Mouse (Mus musculus) heart, embryonic 12.5 days (tissue): ENCODE measurements around the gene Gpx8. TPM values are rescaled to one million over a fixed set of nuclear protein-coding genes. Genes with fewer than 3 reads are reported as not detected.

Experiments
- ATAC-seq: fragments of 200-750 bp; cut with Nextera tagmentation; 2 replicates; pipeline ENCODE4 v1.8.0; 2017; ENCODE audit warnings: moderate TSS enrichment, moderate library complexity; ENCODE audit not compliant: insufficient number of reproducible peaks, low FRiP score
- H3K27ac ChIP-seq: fragments of 300-500 bp; sonication (generic); 2 replicates; pipeline ENCODE4 v1.5.1; 2016; ENCODE audit warnings: mild to moderate bottlenecking, moderate library complexity; ENCODE audit not compliant: poor library complexity, severe bottlenecking
- H3K27me3 ChIP-seq: fragments of 300-500 bp; sonication (generic); replicated peaks from 2 replicates; pipeline ENCODE4 v1.6.1; 2016; ENCODE audit warnings: mild to moderate bottlenecking, moderate library complexity
- H3K36me3 ChIP-seq: fragments of 300-500 bp; sonication (generic); 2 replicates; pipeline ENCODE4 v1.6.1; 2016; ENCODE audit warnings: mild to moderate bottlenecking, moderate library complexity
- H3K4me1 ChIP-seq: fragments of 300-500 bp; sonication (generic); replicated peaks from 2 replicates; pipeline ENCODE4 v1.6.1; 2016; ENCODE audit warnings: mild to moderate bottlenecking
- H3K4me2 ChIP-seq: fragments of 300-500 bp; sonication (generic); 2 replicates; pipeline ENCODE4 v1.6.1; 2016; ENCODE audit warnings: mild to moderate bottlenecking, moderate library complexity
- H3K4me3 ChIP-seq: fragments of 300-500 bp; sonication (generic); 2 replicates; pipeline ENCODE4 v1.5.1; 2016; ENCODE audit warnings: mild to moderate bottlenecking
- H3K9ac ChIP-seq: fragments of 300-500 bp; sonication (generic); 2 replicates; pipeline ENCODE4 v1.6.1; 2016; ENCODE audit warnings: mild to moderate bottlenecking, moderate library complexity
- H3K9me3 ChIP-seq: fragments of 300-500 bp; sonication (generic); replicated peaks from 2 replicates; pipeline ENCODE4 v1.6.1; 2016; ENCODE audit warnings: mild to moderate bottlenecking, moderate library complexity
- WGBS: fragments of 180-500 bp; shearing (Covaris S2); methylation state at CpG from one replicate; pipeline ENCODE4 v1.1.7; 2016; 5-methylcytosine and 5-hydroxymethylcytosine counted together
- polyA plus RNA-seq: library from polyadenylated mRNA; unstranded; fragments of >200 nt; fragmentation: Nextera tagmentation; extraction: Ambion mirVana; gene quantifications from 2 replicates; pipeline ENCODE4 v1.2.1, GENCODE M21; 2016

Gene Gpx8
- polyA plus RNA-seq, 1 experiment from 2014 or later, result 142 TPM

DNA sequence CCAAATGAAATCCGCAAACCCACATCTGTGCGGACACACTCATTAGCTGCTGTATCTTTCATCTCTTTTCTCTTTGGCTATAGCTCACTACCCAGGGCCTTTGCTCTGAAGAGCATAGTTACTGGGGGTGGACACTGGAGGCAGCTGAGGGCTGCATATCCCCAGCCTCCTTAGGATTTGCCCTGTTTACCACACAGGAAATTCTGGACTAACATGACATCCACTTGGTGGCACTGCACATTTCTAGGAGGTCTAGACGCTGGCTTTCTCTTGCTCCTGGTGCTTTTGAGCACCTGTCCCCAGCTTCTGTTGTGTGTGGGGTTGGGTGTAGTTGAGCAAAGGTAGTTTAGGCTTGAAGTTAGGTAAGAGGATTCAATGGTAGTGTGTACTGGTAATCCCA, 1.4 kb upstream of the Gpx8 start:
- no peak for ATAC-seq
- Histone ChIP-seq H3K9me3 (no peaks in the 10 kb centered on the region), H3K9ac (no peak overlapping the region), H3K27ac (no peak overlapping the region), H3K36me3 (peaks cover 7% of the 10 kb centered on the region), H3K4me3 (no peak overlapping the region), H3K27me3 (no peaks in the 10 kb centered on the region), H3K4me1 (peaks cover 4% of the 10 kb centered on the region; the same call in 1 of the 2 replicates), H3K4me2 (no peak overlapping the region)
- 69% methylated on average over 3 of the region's 3 CpGs for WGBS

DNA sequence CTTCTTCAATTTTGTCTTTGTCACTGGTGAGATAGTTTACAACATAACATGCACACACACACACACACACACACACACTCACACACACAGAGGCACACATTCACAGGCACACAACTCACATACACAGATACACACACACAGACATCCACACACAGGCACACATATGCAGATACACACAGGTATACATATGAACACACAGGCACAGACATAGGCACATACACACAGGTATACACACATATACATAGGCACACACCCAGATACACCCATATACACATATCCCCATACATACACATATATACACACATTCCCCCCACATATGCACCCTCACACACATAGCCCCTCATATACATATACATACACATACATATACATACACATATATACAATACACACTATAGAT, 808 bp upstream of the Gpx8 start:
- H3K4me2 ChIP-seq, result no peak overlapping the region
- no peak for ATAC-seq
- no peak overlapping the region for H3K27ac ChIP-seq
- H3K9me3 ChIP-seq, result no peaks in the 10 kb centered on the region
- H3K4me1 ChIP-seq, result peaks cover 4% of the 10 kb centered on the region; the same call in 1 of the 2 replicates
- H3K4me3 ChIP-seq, result no peak overlapping the region
- H3K9ac ChIP-seq, result no peak overlapping the region
- H3K36me3 ChIP-seq, result peaks cover 12% of the 10 kb centered on the region
- H3K27me3 ChIP-seq, result no peaks in the 10 kb centered on the region

DNA sequence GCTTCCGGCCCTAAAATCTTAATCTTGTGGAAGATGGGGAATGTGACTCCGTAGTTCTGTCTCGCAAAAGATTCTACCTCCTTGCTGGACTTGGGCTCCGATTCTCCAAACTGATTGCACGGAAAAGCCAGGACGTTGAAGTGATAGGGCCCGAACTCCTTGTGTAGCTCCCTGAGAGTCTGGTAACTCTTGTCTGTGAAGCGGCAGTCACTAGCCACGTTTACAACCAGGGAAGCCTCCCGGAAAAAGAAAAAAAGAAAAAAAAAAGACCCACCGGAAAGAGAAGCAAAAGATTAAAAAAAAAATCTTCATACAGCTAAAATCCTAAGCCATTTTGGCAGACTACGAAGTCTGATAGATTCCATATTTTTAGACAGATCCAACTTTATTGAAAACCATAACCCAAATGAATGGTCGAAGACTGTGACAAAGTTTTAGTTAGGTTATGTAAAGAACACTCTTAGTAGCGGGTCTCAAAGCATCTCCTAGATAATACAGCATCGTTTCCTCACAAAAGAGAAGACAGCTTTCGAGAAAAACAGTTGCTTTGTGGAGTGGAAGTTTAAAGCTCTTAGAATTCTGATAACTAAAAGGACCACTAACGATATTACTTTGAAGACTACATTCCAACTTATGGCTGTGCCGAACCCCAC, 626 bp downstream of the Gpx8 start:
- peak overlapping the region; percentile 56 for H3K4me3 ChIP-seq
- no peaks in the 10 kb centered on the region for H3K27me3 ChIP-seq
- H3K4me2 ChIP-seq, result peak overlapping the region; percentile 79
- peaks cover 21% of the 10 kb centered on the region for H3K36me3 ChIP-seq
- no peaks in the 10 kb centered on the region for H3K9me3 ChIP-seq
- 13% methylated on average over 18 of the region's 18 CpGs for WGBS
- no peak for ATAC-seq
- H3K9ac ChIP-seq, result peak overlapping the region; percentile 71
- H3K27ac ChIP-seq, result peak overlapping the region; percentile 25
- H3K4me1 ChIP-seq, result peaks cover 10% of the 10 kb centered on the region; the same call in 1 of the 2 replicates

DNA sequence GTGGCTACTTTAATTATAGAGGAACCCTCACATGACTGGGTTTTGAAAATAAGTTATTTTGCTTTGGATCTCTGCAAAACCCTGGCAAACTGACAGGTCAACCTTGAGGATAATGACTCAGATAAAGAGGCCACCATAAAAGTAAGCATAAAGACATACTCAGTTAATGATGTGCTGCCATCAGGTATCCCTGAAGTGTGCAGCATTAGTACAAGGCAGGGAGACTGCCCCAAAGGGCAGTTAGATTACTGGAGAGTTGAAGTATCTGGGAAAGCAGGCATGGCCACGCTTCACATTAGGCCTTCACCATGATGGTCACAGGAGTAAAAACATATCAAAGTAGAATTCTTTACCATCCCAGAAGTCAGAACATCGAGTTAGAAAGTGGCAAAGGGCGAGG, 1.3 kb downstream of the Gpx8 start:
- no peak for ATAC-seq
- Histone ChIP-seq H3K4me3 (peak overlapping the region; percentile 56), H3K9ac (peak overlapping the region; percentile 71), H3K27ac (no peak overlapping the region), H3K9me3 (no peaks in the 10 kb centered on the region), H3K27me3 (no peaks in the 10 kb centered on the region), H3K4me1 (peaks cover 10% of the 10 kb centered on the region; the same call in 1 of the 2 replicates), H3K4me2 (peak overlapping the region; percentile 79), H3K36me3 (peaks cover 21% of the 10 kb centered on the region)
- WGBS, result 61% methylated on average over 3 of the region's 3 CpGs

DNA sequence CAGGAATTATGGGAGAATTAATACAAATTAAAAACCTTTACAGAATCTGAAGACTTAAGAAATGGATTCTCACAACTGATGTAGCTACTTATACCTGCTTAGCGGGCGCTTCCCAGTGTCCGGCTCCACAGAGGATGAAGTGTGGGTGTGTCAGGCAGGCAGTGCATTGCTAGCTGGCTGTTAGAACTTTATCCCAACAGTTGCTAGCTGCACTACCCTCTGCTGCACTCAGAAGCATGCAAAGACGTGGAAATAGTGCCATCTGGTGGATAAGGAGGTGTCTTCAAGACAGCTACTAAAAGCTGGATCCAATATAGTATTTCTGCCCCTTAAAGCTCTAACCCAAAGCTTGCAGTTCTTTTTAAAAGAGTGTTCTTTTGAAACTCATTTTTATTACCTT, 10.4 kb downstream of the Gpx8 start:
- H3K4me1 ChIP-seq, result peaks cover 30% of the 10 kb centered on the region
- peak; percentile 69; the same call in 1 of the 2 replicates for ATAC-seq
- H3K4me3 ChIP-seq, result peak overlapping the region; percentile 57

DNA sequence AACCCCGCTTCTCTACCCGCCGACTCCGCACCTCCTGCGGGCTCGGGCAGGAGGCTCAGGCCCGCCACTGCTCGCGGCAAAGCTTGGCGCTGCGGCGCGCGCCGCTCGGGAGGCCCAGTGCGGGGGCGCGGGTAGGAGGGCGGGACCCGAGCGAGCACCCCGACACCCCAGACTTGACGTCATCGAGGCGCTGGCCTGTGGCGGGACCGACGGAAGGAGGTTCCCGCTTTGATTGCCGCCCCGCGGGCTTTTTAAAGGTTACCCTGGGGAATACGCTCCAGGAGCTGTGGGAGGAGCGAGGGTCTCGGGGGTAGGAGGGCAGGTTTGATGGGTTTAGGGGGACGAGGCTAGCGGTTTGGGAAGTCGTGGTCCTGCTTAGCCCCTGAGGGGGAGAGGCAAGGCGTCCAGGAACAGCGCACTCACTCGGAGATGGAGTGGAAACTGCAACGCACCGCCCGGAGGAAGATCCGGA, 11.2 kb downstream of the Gpx8 start, which contains the start of gene Cdc20b:
Gene Cdc20b (plus strand): TSS at position 162 of the 472 bp plus-strand sequence.
- H3K9ac ChIP-seq, result peak within 1 kb of the TSS; percentile 60

More for the DNA sequence above, 10.4 kb downstream of the Gpx8 start:
- Histone ChIP-seq H3K9ac (no peak overlapping the region), H3K4me2 (peak overlapping the region; percentile 92), H3K9me3 (no peaks in the 10 kb centered on the region), H3K36me3 (no peaks in the 10 kb centered on the region), H3K27ac (no peak overlapping the region), H3K27me3 (peaks cover 43% of the 10 kb centered on the region)
- WGBS, result under 1% methylated on average over 4 of the region's 4 CpGs

DNA sequence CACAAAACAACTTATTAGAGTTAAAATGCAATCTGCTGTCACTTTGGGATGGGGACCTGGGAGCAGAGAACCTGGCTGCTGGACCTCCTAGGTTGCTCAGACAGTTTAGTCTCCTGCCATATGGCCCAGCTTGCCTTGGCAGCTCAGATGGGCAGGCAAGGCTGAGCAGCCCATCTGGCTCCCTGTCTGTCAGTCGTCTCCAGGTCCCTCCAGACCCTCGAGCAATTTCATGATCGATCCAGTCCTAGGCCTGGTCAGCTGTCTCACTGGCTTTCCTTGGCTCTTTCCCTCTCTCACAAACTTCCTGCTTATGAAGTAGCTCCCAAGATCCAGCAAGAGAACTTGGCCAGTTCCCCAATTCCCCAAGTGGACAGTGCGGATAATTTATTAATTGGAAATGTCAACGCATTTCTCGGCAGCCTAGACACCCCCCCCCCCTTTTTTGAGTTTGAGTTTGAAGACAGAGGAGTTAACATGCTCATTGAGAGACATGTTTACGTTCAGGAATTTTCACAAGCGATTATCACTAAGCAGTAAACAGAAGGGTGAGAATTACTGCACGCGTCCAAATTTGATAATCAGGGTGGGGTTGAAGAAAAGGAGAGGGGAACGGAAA, 11.8 kb downstream of the Gpx8 start:
- H3K9me3 ChIP-seq, result no peaks in the 10 kb centered on the region
- H3K36me3 ChIP-seq, result no peaks in the 10 kb centered on the region
- H3K27me3 ChIP-seq, result peaks cover 54% of the 10 kb centered on the region
- peak overlapping the region; percentile 92 for H3K4me2 ChIP-seq
- H3K27ac ChIP-seq, result no peak overlapping the region
- peaks cover 30% of the 10 kb centered on the region for H3K4me1 ChIP-seq
- 4% methylated on average over 11 of the region's 11 CpGs for WGBS
- peak overlapping the region; percentile 60; the same call in 1 of the 2 replicates for H3K9ac ChIP-seq
- ATAC-seq, result no peak
- H3K4me3 ChIP-seq, result peak overlapping the region; percentile 57

More for the DNA sequence above, 11.2 kb downstream of the Gpx8 start, which contains the start of gene Cdc20b:
- under 1% methylated on average over 46 of the region's 46 CpGs for WGBS
- no peaks in the 10 kb centered on the region for H3K9me3 ChIP-seq
- H3K27ac ChIP-seq, result no peak within 1 kb of the TSS
- peak within 1 kb of the TSS; percentile 57 for H3K4me3 ChIP-seq
- H3K4me1 ChIP-seq, result peaks cover 30% of the 10 kb centered on the region
- H3K4me2 ChIP-seq, result peak within 1 kb of the TSS; percentile 92
- H3K27me3 ChIP-seq, result peaks cover 48% of the 10 kb centered on the region
- 0 out of 2 replicates have a peak, but pooled peaks have one; percentile 19 for ATAC-seq
- H3K36me3 ChIP-seq, result no peaks in the 10 kb centered on the region

DNA sequence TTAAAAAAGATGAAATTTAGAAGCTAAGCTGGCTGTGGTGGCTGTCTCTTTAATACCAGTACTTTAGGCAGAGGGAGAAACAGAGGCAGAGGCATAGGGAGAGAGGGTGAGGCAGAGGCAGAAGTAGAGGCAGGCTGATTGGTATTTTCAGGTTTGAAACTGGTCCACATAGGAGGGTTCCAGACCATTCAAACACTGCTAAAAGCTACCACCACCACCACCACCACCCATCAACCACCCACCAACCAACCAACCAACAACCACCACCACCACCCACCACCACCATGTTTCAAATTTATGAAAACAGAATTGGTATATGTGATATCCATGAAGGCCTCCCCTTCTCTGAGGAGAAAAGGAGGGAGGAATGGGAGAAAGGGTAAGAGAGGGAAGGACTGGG, 13.4 kb downstream of the Gpx8 start:
- peaks cover 25% of the 10 kb centered on the region for H3K4me1 ChIP-seq
- H3K4me3 ChIP-seq, result no peak overlapping the region
- no peak overlapping the region for H3K9ac ChIP-seq
- H3K4me2 ChIP-seq, result no peak overlapping the region
- H3K27me3 ChIP-seq, result peaks cover 67% of the 10 kb centered on the region
- no peaks in the 10 kb centered on the region for H3K9me3 ChIP-seq
- no peaks in the 10 kb centered on the region for H3K36me3 ChIP-seq
- ATAC-seq, result no peak
- H3K27ac ChIP-seq, result no peak overlapping the region

DNA sequence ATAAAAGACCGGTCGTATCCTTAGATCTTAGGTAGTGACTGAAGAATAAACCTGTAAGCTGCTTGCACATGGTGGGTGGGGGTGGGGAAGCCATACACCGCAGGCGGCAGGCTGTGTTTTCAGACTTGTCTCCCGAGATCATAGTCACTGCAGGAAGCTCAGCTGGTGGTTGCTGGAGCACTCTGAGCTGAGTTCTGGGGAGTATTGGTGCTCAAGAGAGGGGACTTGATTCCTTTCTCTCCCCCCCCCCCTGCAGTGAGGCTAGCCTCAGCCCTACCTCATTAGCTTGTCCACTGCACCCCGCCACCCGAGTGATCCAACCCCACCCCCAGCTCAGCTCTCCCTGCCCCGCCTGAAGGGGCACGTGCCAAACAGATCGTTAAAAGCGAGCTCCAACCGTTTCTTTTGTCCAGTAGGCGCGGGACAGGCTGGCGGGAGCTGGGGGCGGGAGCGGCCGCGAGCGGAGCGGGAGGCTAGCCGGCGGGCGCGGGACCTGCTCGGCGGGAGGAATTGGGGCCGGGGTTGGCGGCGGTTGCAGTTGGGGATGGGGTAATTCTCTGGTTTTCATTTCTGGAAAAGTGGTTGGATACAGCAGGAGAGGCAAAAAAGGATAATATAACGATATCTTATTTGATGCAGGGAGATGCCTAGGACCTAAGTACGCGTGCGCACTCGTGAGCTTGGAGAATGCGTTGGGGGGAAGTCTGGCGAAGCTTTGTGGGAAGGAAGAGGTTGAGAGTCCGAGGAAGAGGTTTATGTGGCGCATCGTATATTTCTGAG, 14.2 kb downstream of the Gpx8 start:
- peak; percentile 34; the same call in 1 of the 2 replicates for ATAC-seq
- H3K27ac ChIP-seq, result no peak overlapping the region
- peak overlapping the region; percentile 98 for H3K4me2 ChIP-seq
- H3K9me3 ChIP-seq, result no peaks in the 10 kb centered on the region
- H3K4me3 ChIP-seq, result peak overlapping the region; percentile 60
- no peaks in the 10 kb centered on the region for H3K36me3 ChIP-seq
- H3K27me3 ChIP-seq, result peaks cover 73% of the 10 kb centered on the region
- peak overlapping the region; percentile 69 for H3K9ac ChIP-seq
- under 1% methylated on average over 40 of the region's 40 CpGs for WGBS
- H3K4me1 ChIP-seq, result peaks cover 25% of the 10 kb centered on the region

DNA sequence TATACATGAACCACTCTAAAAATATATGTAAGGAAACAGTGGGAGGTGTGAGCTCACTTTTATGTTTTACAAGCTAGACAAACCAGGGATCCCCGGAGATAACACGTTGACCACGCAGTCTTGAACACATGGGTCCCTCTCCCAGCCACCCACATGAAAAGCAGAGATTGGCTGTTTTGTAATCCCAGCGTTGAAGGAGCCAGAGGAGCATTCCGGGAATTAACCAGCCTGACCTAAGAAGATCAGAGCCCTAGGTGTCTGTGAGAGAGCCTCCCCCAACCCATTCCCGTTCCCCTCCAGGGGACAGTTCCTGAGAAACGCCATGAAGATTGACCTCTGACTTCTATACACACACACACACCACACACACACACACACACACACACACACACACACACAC, 14.9 kb downstream of the Gpx8 start:
- Histone ChIP-seq H3K36me3 (no peaks in the 10 kb centered on the region), H3K27me3 (peaks cover 73% of the 10 kb centered on the region), H3K27ac (no peak overlapping the region), H3K4me2 (peak overlapping the region; percentile 98), H3K4me1 (peaks cover 25% of the 10 kb centered on the region), H3K9me3 (no peaks in the 10 kb centered on the region), H3K9ac (peak overlapping the region; percentile 69), H3K4me3 (peak overlapping the region; percentile 60)
- ATAC-seq, result no peak
- WGBS, result 2% methylated on average over 7 of the region's 7 CpGs
